17 mouse cellular contexts compared by ENCODE assay signal in the genomic region with DNA sequence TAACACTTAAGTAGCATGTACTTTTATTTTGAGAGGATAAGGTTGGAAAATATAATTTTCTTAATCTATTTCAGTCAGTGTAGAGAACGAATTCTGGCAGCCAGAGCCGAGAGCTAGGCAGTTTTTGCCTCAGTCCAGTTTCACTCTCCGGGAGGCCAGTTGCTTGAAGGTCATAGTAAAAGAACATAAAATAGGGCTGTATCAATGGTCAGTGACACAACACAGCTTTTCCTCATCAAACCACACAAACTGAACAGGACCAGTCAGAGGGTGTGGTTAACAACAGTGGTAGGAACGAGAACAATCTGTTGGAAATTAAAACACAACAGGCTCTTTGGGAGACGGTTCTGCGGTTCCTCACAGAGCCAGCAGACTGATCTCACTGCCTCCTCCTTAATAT.
DNase-seq lines count a peak whose midpoint lies in the region; ATAC-seq and TF ChIP-seq lines count a peak whose summit lies in the region.
"Had no signal": no experiment of that assay in that cellular context is flagged by ENCODE, and none has a peak within 500 bp of the region (broad histone marks: within the 10 kb centered on the region; RNA-seq: fewer than 3 reads in every experiment).

No protein-coding gene starts in this region.

- 45% methylated on average over 6 of the region's 6 CpGs for WGBS in midbrain, embryonic 10.5 days
- 30% methylated on average over 6 of the region's 6 CpGs for WGBS in midbrain, embryonic 15.5 days
- 51% methylated on average over 6 of the region's 6 CpGs for WGBS in lung, postnatal 0 days
- WGBS in stomach, embryonic 16.5 days: 52% methylated on average over 6 of the region's 6 CpGs

- peak; percentile 8 to 21 for DNase-seq in heart, postnatal 10 days
- no peak for DNase-seq in heart, postnatal 14 days
- DNase-seq in midbrain, embryonic 10.5 days (ENCODE audit: low spot score): no peak
- peak; percentile 92 for DNase-seq in lung, postnatal 0 days (ENCODE audit: low spot score)
- no peak for DNase-seq in liver
- DNase-seq in gastrocnemius, postnatal 10 days: no peak
- DNase-seq: B cell, adult 2 months; cerebellum, postnatal 36 days; heart, postnatal 4 days; liver, embryonic 13.5 days; thymus, postnatal 4 days had no signal

- peak overlapping the region; percentile 84 for H3K27ac ChIP-seq in midbrain, embryonic 10.5 days (replicated peaks)
- no peak overlapping the region for H3K27ac ChIP-seq in midbrain, embryonic 15.5 days
- peak overlapping the region; percentile 86 for H3K27ac ChIP-seq in lung, postnatal 0 days (ENCODE audit: low read length)
- H3K27ac ChIP-seq in stomach, embryonic 16.5 days (ENCODE audit: low read length): 0 out of 2 replicates have a peak overlapping the region, but pooled peaks have one; percentile 2
- H3K27ac ChIP-seq: embryonic facial prominence, embryonic 13.5 days; forebrain, embryonic 13.5 days; heart, embryonic 10.5 days; liver, embryonic 13.5 days; neural tube, embryonic 12.5 days had no signal

- TF ChIP-seq CTCF in lung, postnatal 0 days (IDR thresholded peaks at IDR 0.05): no peak

- intact Hi-C loops in heart, postnatal 10 days (cut with DNase I): no loop called here
- intact Hi-C loops in heart, postnatal 14 days (cut with DNase I): no loop called here

- peak; percentile 78 for TF ChIP-seq EP300 in lung, postnatal 0 days (IDR thresholded peaks at IDR 0.05)

- no peak for ATAC-seq in midbrain, embryonic 15.5 days (replicated peaks)
- ATAC-seq in lung, postnatal 0 days: peak; percentile 84
- ATAC-seq in stomach, embryonic 16.5 days (ENCODE audit: insufficient read depth, low FRiP score): no peak

- peaks cover 7% of the 10 kb centered on the region; the same call in 1 of the 2 replicates for H3K27me3 ChIP-seq in midbrain, embryonic 10.5 days (ENCODE audit: low read depth, poor library complexity, severe bottlenecking)
- H3K27me3 ChIP-seq in midbrain, embryonic 15.5 days (replicated peaks): 0 out of 2 replicates have a peak, but pooled peaks cover 3% of the 10 kb centered on the region
- H3K27me3 ChIP-seq in lung, postnatal 0 days (replicated peaks; ENCODE audit: insufficient read depth, low read length): no peaks in the 10 kb centered on the region
- H3K27me3 ChIP-seq in stomach, embryonic 16.5 days (ENCODE audit: control insufficient read depth, insufficient read depth, low read length): no peaks in the 10 kb centered on the region
- H3K27me3 ChIP-seq: forebrain, embryonic 13.5 days; liver, embryonic 13.5 days; neural tube, embryonic 12.5 days had no signal

- H3K4me2 ChIP-seq in midbrain, embryonic 15.5 days: no peak overlapping the region
- no peak overlapping the region for H3K4me2 ChIP-seq in lung, postnatal 0 days (replicated peaks; ENCODE audit: low read depth, low read length)
- H3K4me2 ChIP-seq in stomach, embryonic 16.5 days (ENCODE audit: low read depth, low read length): no peak overlapping the region
- H3K4me2 ChIP-seq: forebrain, embryonic 13.5 days; liver, embryonic 13.5 days; neural tube, embryonic 12.5 days had no signal

- peaks cover 39% of the 10 kb centered on the region for H3K4me1 ChIP-seq in midbrain, embryonic 10.5 days
- peaks cover 16% of the 10 kb centered on the region for H3K4me1 ChIP-seq in midbrain, embryonic 15.5 days
- H3K4me1 ChIP-seq in lung, postnatal 0 days (ENCODE audit: insufficient read depth, low read depth, low read length): peaks cover 4% of the 10 kb centered on the region; the same call in 1 of the 2 replicates
- H3K4me1 ChIP-seq in stomach, embryonic 16.5 days (ENCODE audit: control insufficient read depth, insufficient read depth, low read length): no peaks in the 10 kb centered on the region
- H3K4me1 ChIP-seq: liver, embryonic 13.5 days; neural tube, embryonic 12.5 days had no signal

- H3K9me3 ChIP-seq in midbrain, embryonic 10.5 days (replicated peaks): no peaks in the 10 kb centered on the region; the same call in 1 of the 2 replicates
- H3K9me3 ChIP-seq in midbrain, embryonic 15.5 days: no peaks in the 10 kb centered on the region
- H3K9me3 ChIP-seq in lung, postnatal 0 days (ENCODE audit: low read length): no peaks in the 10 kb centered on the region
- H3K9me3 ChIP-seq in stomach, embryonic 16.5 days (replicated peaks; ENCODE audit: control insufficient read depth, low read length): no peaks in the 10 kb centered on the region
- H3K9me3 ChIP-seq: embryonic facial prominence, embryonic 13.5 days; heart, embryonic 10.5 days; liver, embryonic 13.5 days had no signal

- H3K4me3 ChIP-seq in midbrain, embryonic 10.5 days: no peak overlapping the region
- H3K4me3 ChIP-seq in midbrain, embryonic 15.5 days: no peak overlapping the region
- H3K4me3 ChIP-seq in lung, postnatal 0 days (ENCODE audit: low read depth, low read length): no peak overlapping the region
- H3K4me3 ChIP-seq in stomach, embryonic 16.5 days (replicated peaks; ENCODE audit: low read length): no peak overlapping the region
- H3K4me3 ChIP-seq: embryonic facial prominence, embryonic 13.5 days; forebrain, embryonic 13.5 days; heart, embryonic 10.5 days; liver, embryonic 13.5 days; neural tube, embryonic 12.5 days had no signal

- H3K36me3 ChIP-seq in midbrain, embryonic 10.5 days: no peaks in the 10 kb centered on the region
- H3K36me3 ChIP-seq in midbrain, embryonic 15.5 days (replicated peaks): no peaks in the 10 kb centered on the region
- no peaks in the 10 kb centered on the region for H3K36me3 ChIP-seq in lung, postnatal 0 days (ENCODE audit: insufficient read depth, low read length)
- no peaks in the 10 kb centered on the region for H3K36me3 ChIP-seq in stomach, embryonic 16.5 days (ENCODE audit: control insufficient read depth, insufficient read depth, low read length)
- H3K36me3 ChIP-seq: embryonic facial prominence, embryonic 13.5 days; heart, embryonic 10.5 days; liver, embryonic 13.5 days; neural tube, embryonic 12.5 days had no signal

- no peak overlapping the region for H3K9ac ChIP-seq in midbrain, embryonic 15.5 days
- H3K9ac ChIP-seq in lung, postnatal 0 days (replicated peaks; ENCODE audit: low read depth): no peak overlapping the region
- no peak overlapping the region for H3K9ac ChIP-seq in stomach, embryonic 16.5 days (ENCODE audit: low read length)
- H3K9ac ChIP-seq: embryonic facial prominence, embryonic 13.5 days; forebrain, embryonic 13.5 days; liver, embryonic 13.5 days; neural tube, embryonic 12.5 days had no signal

Comparison
In these comparisons a context has a peak if more than half of its experiments do, and no peak if none do; other contexts are left out.
1. DNase-seq: peak in heart, postnatal 10 days (2 of 2) and lung, postnatal 0 days (single experiment); none in heart, postnatal 14 days (0 of 2), midbrain, embryonic 10.5 days (single experiment), liver (single experiment) and gastrocnemius, postnatal 10 days (single experiment).